8 mouse cellular contexts compared by ENCODE assay signal in genomic region chr9:21225415-21225758, GRCm38 (mm10). TPM values are rescaled to one million over a fixed set of nuclear protein-coding genes. Genes with fewer than 3 reads are reported as not detected.
A peak's percentile ranks its signal among the peaks of the same experiment; 100 is the strongest.
DNase-seq lines count a peak whose midpoint lies in the region; ATAC-seq and TF ChIP-seq lines count a peak whose summit lies in the region.

No protein-coding gene starts in this region.

- no peaks in the 10 kb centered on the region for H3K27me3 ChIP-seq in cerebellum, adult 2 months (ENCODE audit: control insufficient read depth, insufficient read depth, low read length)
- no peaks in the 10 kb centered on the region for H3K27me3 ChIP-seq in neural tube, embryonic 11.5 days (ENCODE audit: control insufficient read depth, insufficient read depth, low read length)
- no peaks in the 10 kb centered on the region for H3K27me3 ChIP-seq in liver, embryonic 11.5 days (replicated peaks; ENCODE audit: control insufficient read depth, insufficient read depth, low read length)
- no peaks in the 10 kb centered on the region for H3K27me3 ChIP-seq in stomach, embryonic 16.5 days (ENCODE audit: control insufficient read depth, insufficient read depth, low read length)

- TF ChIP-seq CTCF in cerebellum, adult 2 months (IDR thresholded peaks at IDR 0.05; ENCODE audit: borderline replicate concordance, insufficient read depth, low read depth, low read length) = no peak

- no peak for TF ChIP-seq POLR2A in cerebellum, adult 2 months (IDR thresholded peaks at IDR 0.05; ENCODE audit: borderline replicate concordance, insufficient read depth, low read length)

- H3K4me1 ChIP-seq in cerebellum, adult 2 months (ENCODE audit: control insufficient read depth, insufficient read depth, low read length) = peaks cover 4% of the 10 kb centered on the region; the same call in 1 of the 2 replicates
- no peaks in the 10 kb centered on the region for H3K4me1 ChIP-seq in neural tube, embryonic 11.5 days (ENCODE audit: control insufficient read depth, insufficient read depth, low read length)
- peaks cover 22% of the 10 kb centered on the region for H3K4me1 ChIP-seq in liver, embryonic 11.5 days (replicated peaks; ENCODE audit: control insufficient read depth, insufficient read depth, low read length)
- H3K4me1 ChIP-seq in stomach, embryonic 16.5 days (ENCODE audit: control insufficient read depth, insufficient read depth, low read length) = 0 out of 2 replicates have a peak, but pooled peaks cover 7% of the 10 kb centered on the region

- H3K27ac ChIP-seq in cerebellum, adult 2 months (ENCODE audit: insufficient read depth, low read length) = no peak overlapping the region
- H3K27ac ChIP-seq in neural tube, embryonic 11.5 days (ENCODE audit: low read depth, low read length) = no peak overlapping the region
- H3K27ac ChIP-seq in liver, embryonic 11.5 days (ENCODE audit: low read depth, low read length) = peak overlapping the region; percentile 33
- H3K27ac ChIP-seq in stomach, embryonic 16.5 days (ENCODE audit: low read length) = peak overlapping the region; percentile 76

- DNase-seq in cerebellum, adult 2 months = no peak
- no peak for DNase-seq in cerebellum, adult 11 months
- DNase-seq in neural tube, embryonic 11.5 days (ENCODE audit: low spot score) = no peak
- no peak for DNase-seq in neural tube, embryonic 10.5 days (ENCODE audit: extremely low spot score, low spot score)
- DNase-seq in liver, embryonic 11.5 days (ENCODE audit: low spot score) = no peak
- no peak for DNase-seq in cerebellum, adult 8-10 months
- DNase-seq in T-cell, adult 2 months (ENCODE audit: low spot score) = no peak

- H3K36me3 ChIP-seq in neural tube, embryonic 11.5 days (ENCODE audit: control insufficient read depth, insufficient read depth, low read length) = peaks cover 3% of the 10 kb centered on the region
- peaks cover 14% of the 10 kb centered on the region for H3K36me3 ChIP-seq in liver, embryonic 11.5 days (ENCODE audit: control insufficient read depth, insufficient read depth, low read length)
- 0 out of 2 replicates have a peak, but pooled peaks cover 5% of the 10 kb centered on the region for H3K36me3 ChIP-seq in stomach, embryonic 16.5 days (ENCODE audit: control insufficient read depth, insufficient read depth, low read length)

- 23% methylated on average over 7 of the region's 7 CpGs for WGBS in cerebellum, adult 2 months
- WGBS in neural tube, embryonic 11.5 days = 8% methylated on average over 7 of the region's 7 CpGs
- 11% methylated on average over 7 of the region's 7 CpGs for WGBS in liver, embryonic 11.5 days
- 7% methylated on average over 7 of the region's 7 CpGs for WGBS in stomach, embryonic 16.5 days

- H3K9ac ChIP-seq in neural tube, embryonic 11.5 days (ENCODE audit: low read length) = peak overlapping the region; percentile 1; the same call in 1 of the 2 replicates
- peak overlapping the region; percentile 49; the same call in 1 of the 2 replicates for H3K9ac ChIP-seq in liver, embryonic 11.5 days (ENCODE audit: low read depth, low read length)
- H3K9ac ChIP-seq in stomach, embryonic 16.5 days (ENCODE audit: low read length) = peak overlapping the region; percentile 66; the same call in 1 of the 2 replicates

- peak overlapping the region; percentile 34 for H3K4me3 ChIP-seq in cerebellum, adult 2 months (replicated peaks; ENCODE audit: insufficient read depth, low read depth, low read length)
- peak overlapping the region; percentile 4; the same call in 1 of the 2 replicates for H3K4me3 ChIP-seq in neural tube, embryonic 11.5 days (ENCODE audit: low read depth, low read length)
- H3K4me3 ChIP-seq in liver, embryonic 11.5 days (ENCODE audit: low read depth, low read length) = peak overlapping the region; percentile 43
- H3K4me3 ChIP-seq in stomach, embryonic 16.5 days (replicated peaks; ENCODE audit: low read length) = peak overlapping the region; percentile 48

- ATAC-seq in neural tube, embryonic 11.5 days (ENCODE audit: insufficient read depth, low FRiP score, low TSS enrichment) = no peak
- no peak for ATAC-seq in liver, embryonic 11.5 days (replicated peaks; ENCODE audit: low FRiP score)
- ATAC-seq in stomach, embryonic 16.5 days (ENCODE audit: insufficient read depth, low FRiP score) = 0 out of 2 replicates have a peak, but pooled peaks have one; percentile 1

- H3K4me2 ChIP-seq in neural tube, embryonic 11.5 days (ENCODE audit: low read depth) = peak overlapping the region; percentile 42
- H3K4me2 ChIP-seq in liver, embryonic 11.5 days = peak overlapping the region; percentile 72
- H3K4me2 ChIP-seq in stomach, embryonic 16.5 days (ENCODE audit: low read depth, low read length) = peak overlapping the region; percentile 60

- no peaks in the 10 kb centered on the region for H3K9me3 ChIP-seq in neural tube, embryonic 11.5 days (ENCODE audit: control insufficient read depth, low read length)
- H3K9me3 ChIP-seq in liver, embryonic 11.5 days (ENCODE audit: control insufficient read depth, low read length) = no peaks in the 10 kb centered on the region
- H3K9me3 ChIP-seq in stomach, embryonic 16.5 days (replicated peaks; ENCODE audit: control insufficient read depth, low read length) = no peaks in the 10 kb centered on the region

RNA-seq across cellular contexts. Expression of gene Keap1, which starts 13.8 kb away (rescaled TPM):
- polyA plus RNA-seq in cerebellum, adult 2 months (2012; rRNA removed) = 60.5 and 63.1 TPM in 2 replicates
- polyA plus RNA-seq in neural tube, embryonic 11.5 days (2014; fragmentation: Nextera tagmentation; extraction: Ambion mirVana) = 32.3 and 34.1 TPM in 2 replicates
- polyA plus RNA-seq in liver, embryonic 11.5 days (2014; fragmentation: Nextera tagmentation; extraction: Ambion mirVana) = 43.8 and 45.1 TPM in 2 replicates
- polyA plus RNA-seq in stomach, embryonic 16.5 days (2015; fragmentation: Nextera tagmentation; extraction: Ambion mirVana) = 52.5 and 56.4 TPM in 2 replicates

RNA-seq across cellular contexts. Expression of gene S1pr5, which starts 22.9 kb away (rescaled TPM):
- polyA plus RNA-seq in cerebellum, adult 2 months (2012; rRNA removed) = 40.8 and 44.6 TPM in 2 replicates
- polyA plus RNA-seq in neural tube, embryonic 11.5 days (2014; fragmentation: Nextera tagmentation; extraction: Ambion mirVana) = 0.73 and 1.7 TPM in 2 replicates
- polyA plus RNA-seq in liver, embryonic 11.5 days (2014; fragmentation: Nextera tagmentation; extraction: Ambion mirVana) = not detected in 2 replicates
- polyA plus RNA-seq in stomach, embryonic 16.5 days (2015; fragmentation: Nextera tagmentation; extraction: Ambion mirVana) = 1.8 and 2.0 TPM in 2 replicates

RNA-seq across cellular contexts. Expression of gene Atg4d, which starts 39.7 kb away (rescaled TPM):
- 70.9 and 72.4 TPM in 2 replicates for polyA plus RNA-seq in cerebellum, adult 2 months (2012; rRNA removed)
- 47.2 and 55.1 TPM in 2 replicates for polyA plus RNA-seq in neural tube, embryonic 11.5 days (2014; fragmentation: Nextera tagmentation; extraction: Ambion mirVana)
- 57.0 and 61.1 TPM in 2 replicates for polyA plus RNA-seq in liver, embryonic 11.5 days (2014; fragmentation: Nextera tagmentation; extraction: Ambion mirVana)
- 53.3 and 55.7 TPM in 2 replicates for polyA plus RNA-seq in stomach, embryonic 16.5 days (2015; fragmentation: Nextera tagmentation; extraction: Ambion mirVana)

RNA-seq across cellular contexts. Expression of gene Pde4a, which starts 59.9 kb away (rescaled TPM):
- polyA plus RNA-seq in cerebellum, adult 2 months (2012; rRNA removed) = 51.2 and 57.4 TPM in 2 replicates
- 5.4 and 7.5 TPM in 2 replicates for polyA plus RNA-seq in neural tube, embryonic 11.5 days (2014; fragmentation: Nextera tagmentation; extraction: Ambion mirVana)
- 5.3 and 5.4 TPM in 2 replicates for polyA plus RNA-seq in liver, embryonic 11.5 days (2014; fragmentation: Nextera tagmentation; extraction: Ambion mirVana)
- polyA plus RNA-seq in stomach, embryonic 16.5 days (2015; fragmentation: Nextera tagmentation; extraction: Ambion mirVana) = 4.7 TPM in 2 replicates

Comparison
In these comparisons a context has a peak if more than half of its experiments do, and no peak if none do; other contexts are left out.
1. H3K27ac ChIP-seq: peak in liver, embryonic 11.5 days (single experiment) and stomach, embryonic 16.5 days (single experiment); none in cerebellum, adult 2 months (single experiment) and neural tube, embryonic 11.5 days (single experiment).
2. H3K9ac ChIP-seq: peak in every context shown above with its lines; median percentile 66 in stomach, embryonic 16.5 days; 49 in liver, embryonic 11.5 days; 1 in neural tube, embryonic 11.5 days.
3. RNA of gene S1pr5, which starts 22.9 kb away (polyA plus RNA-seq): 40.8 to 44.6 TPM in cerebellum, adult 2 months; 1.8 to 2.0 TPM in stomach, embryonic 16.5 days, 0.73 to 1.7 TPM in neural tube, embryonic 11.5 days and not detected in liver, embryonic 11.5 days; every median in the first group is over 10 times any median in the second.
4. Peak in every context shown above with its lines, with median percentiles within 50 percentile points of each other: H3K4me3 ChIP-seq and H3K4me2 ChIP-seq.